Mouse (Mus musculus) CD8-positive naive resting alpha-beta T cell, adult 2 months (primary cell): ENCODE data around the gene Kif26b.

Experiments
- DNase-seq, 2 experiments: peaks; one replicate each; pipeline ENCODE4 v3.0.0; 2022; ENCODE audit warnings: low read depth in 2 of 2, low spot score in 2 of 2

Kif26b gene

DNA sequence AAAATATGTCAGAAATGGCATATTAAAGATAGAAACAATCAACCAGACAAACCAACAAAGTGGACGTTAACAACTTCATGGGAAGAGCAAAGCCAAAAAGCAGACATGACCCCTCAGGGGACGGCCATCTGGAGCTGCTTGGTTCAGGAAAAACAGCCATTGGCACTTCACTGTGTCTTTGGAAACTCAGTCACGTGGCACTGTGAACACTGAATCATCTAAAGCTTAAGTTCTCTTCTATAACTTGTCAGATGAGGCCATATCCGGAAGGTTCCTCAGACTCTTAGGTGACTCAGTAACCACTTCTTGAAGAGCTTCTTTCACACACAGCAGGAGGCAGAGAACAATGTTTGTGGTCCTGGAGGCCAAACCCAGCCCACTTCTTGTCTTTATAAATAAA, 126.6 kb downstream of the Kif26b start:
- no peak for DNase-seq

GRCm38 (mm10) chr1:178661035-178661434, 132.1 kb downstream of the Kif26b start:
- DNase-seq: no peak

DNA sequence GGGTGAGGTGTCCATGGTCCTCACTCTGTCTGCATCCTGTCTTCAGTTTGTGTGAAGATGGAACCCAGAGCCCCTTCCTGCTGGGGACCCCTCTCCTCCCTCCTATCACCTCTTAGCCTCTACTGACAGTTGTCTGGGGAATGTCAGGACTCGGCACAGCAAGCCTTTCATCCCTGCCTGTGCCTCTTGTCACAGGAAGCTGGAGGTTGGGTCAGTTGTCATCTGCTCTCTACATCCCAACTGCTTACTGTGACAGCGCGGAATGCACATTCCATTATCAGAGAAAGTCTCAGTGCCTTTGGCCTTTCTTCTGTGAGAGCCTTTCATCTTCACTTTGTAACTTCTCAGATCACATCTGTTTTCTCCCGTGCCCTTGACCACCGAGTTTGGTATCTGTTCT, 132.6 kb downstream of the Kif26b start:
- no peak for DNase-seq

GRCm38 (mm10) chr1:178663539-178663938, 134.6 kb downstream of the Kif26b start:
- DNase-seq: no peak

- DNase-seq: no peak
Measured at GRCm38 (mm10) chr1:178664271-178664969, 135.5 kb downstream of the Kif26b start.

GRCm38 (mm10) chr1:178666524-178666923, 137.6 kb downstream of the Kif26b start:
- no peak for DNase-seq

- DNase-seq: no peak
Measured at GRCm38 (mm10) chr1:178667808-178668207, 138.9 kb downstream of the Kif26b start.

- DNase-seq: no peak
Measured at GRCm38 (mm10) chr1:178668907-178669306, 140.0 kb downstream of the Kif26b start.

- DNase-seq: no peak
Measured at GRCm38 (mm10) chr1:178673051-178673450, 144.1 kb downstream of the Kif26b start.

GRCm38 (mm10) chr1:178673506-178673905, 144.6 kb downstream of the Kif26b start:
- no peak for DNase-seq

DNA sequence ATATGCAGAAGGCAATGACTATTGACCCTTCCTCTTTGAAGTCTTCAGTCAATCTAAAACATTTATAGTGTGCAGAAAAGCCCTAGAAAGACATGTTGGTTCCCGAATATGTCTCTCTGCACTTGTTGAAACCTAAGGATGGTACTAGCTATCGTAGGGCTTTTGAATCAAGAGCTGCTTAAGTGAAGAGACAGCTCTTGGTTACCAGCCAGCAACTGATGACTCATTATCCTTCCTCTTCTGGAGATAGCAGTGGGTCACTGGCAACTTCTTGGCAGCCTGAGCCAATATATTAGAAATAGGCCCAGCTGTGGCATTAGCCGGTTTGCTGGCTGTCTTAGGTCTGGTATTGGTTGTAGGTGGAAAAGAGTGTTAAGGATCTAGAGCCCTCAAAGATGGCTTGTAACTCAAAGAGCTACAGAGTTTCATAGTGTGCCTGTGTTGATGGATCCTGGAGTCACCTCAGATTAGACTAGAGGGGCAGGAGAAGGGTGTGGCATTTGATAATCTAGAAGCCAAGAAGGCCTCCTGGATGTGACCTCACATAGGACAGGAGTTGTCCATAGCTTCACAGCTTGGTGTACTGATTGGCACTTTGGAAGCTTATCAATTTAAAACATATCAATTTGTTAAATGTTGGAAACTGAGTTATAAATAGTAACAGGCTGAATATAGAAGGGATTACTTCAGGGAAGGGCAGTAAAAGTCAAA, 146.8 kb downstream of the Kif26b start:
- DNase-seq: no peak

- no peak for DNase-seq
Measured at GRCm38 (mm10) chr1:178677160-178677559, 148.2 kb downstream of the Kif26b start.

DNA sequence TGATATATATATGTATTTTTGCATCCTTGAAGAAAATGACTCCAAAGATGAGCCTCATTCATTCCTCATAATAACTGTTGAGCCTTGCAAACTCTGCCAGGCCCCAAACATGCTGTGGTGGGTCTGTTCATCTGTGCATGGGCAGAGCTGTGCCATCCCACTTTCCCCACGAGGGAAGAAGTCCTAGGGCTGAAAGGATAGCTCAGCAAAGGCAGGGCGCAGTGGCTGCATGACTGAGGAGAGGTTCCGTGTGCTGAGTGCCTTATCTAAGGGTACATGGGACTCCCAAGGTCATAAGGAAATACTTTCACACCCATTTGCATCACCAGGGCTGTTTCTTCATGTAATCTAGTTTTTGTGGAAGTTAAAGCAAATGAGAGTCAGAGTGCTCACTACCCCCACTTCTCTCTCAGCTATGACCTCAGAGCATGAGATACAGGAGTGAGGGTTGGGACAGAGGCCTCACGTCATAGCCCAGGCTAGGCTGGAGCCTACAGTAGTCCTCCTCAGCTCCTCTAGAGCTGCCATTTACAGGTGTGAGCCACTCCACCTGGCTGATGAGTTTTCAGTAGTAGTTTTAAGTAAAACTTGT, 148.8 kb downstream of the Kif26b start:
- DNase-seq: no peak

DNA sequence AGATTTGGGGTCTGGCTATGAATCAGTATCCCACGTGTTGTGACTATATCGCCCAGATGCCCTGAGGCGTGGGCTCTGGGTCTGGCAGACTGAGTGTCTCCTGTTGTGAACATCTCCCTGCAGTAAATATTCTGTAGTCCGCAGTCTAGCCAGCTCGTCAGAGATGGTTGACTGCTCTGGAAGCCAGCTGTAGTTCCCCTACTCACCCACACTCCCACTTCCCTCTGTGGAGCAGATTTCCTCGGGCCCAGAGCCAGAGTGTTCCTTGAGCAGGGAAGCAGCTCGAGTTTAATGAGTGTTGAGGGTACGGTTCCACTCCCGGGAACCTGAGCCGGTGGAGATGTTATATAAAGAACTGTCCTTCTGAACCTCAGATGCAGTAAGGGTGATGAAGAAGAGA, 154.7 kb downstream of the Kif26b start:
- DNase-seq: no peak

- DNase-seq: no peak
Measured at GRCm38 (mm10) chr1:178684991-178685680, 156.2 kb downstream of the Kif26b start.

DNA sequence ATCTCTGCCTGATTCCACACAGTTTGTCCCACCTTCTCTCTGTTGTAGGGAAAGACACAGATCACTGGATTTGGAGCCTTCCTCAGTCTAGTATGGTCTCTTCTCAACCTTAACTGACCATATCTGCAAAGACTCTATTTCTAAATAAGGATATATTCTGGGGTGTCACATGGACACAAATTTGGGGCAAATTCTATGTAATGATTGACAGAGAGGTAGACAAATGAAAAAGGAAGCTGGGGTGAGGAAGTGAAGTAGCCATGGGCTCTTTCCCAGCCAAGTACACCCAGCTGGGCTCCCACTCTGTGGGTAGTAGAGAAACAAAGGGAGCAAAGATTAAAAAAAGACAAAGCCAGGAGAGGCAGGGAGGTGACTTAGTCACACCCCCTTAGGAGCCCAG, 158.0 kb downstream of the Kif26b start:
- DNase-seq: no peak

DNA sequence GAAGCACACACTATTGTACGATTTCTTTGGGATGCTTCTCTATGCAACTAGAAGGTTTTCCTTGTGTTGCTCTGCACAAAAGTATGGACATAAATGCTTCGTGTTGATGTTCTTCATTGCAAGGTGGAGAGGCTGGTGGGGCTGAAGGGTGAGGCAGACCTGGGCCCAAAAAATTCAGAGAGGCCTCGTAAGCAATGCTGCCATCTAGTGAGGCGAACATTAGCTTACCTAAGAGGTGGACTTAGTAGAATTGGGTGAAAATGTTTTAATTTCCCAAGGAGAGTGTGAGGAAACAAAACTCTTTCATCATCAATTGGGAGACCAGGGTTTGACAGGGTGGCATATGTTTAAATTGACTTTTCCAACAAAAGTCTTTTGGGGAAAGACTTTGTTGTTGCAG, 160.6 kb downstream of the Kif26b start:
- no peak for DNase-seq

- DNase-seq: no peak
Measured at GRCm38 (mm10) chr1:178691679-178692078, 162.8 kb downstream of the Kif26b start.

DNA sequence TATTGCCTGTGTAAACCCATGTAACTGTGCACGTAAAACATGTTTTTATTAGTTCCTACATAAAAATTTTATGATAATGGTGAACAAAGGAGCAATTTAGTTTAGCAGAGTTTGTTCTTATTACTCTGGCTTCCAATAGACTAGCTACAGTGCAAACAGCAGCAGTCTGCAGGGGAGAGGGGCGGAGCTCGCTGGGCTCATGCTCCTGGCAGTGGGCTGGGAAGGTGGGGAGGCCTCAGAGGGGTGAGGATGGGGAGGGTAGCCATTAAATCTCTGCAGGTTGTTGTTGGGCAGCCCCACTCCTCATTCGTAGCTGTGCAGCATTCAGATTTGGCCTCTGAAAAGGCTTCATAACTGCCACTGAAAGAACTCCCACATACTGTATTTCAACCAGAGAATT, 171.2 kb downstream of the Kif26b start:
- DNase-seq: no peak

DNA sequence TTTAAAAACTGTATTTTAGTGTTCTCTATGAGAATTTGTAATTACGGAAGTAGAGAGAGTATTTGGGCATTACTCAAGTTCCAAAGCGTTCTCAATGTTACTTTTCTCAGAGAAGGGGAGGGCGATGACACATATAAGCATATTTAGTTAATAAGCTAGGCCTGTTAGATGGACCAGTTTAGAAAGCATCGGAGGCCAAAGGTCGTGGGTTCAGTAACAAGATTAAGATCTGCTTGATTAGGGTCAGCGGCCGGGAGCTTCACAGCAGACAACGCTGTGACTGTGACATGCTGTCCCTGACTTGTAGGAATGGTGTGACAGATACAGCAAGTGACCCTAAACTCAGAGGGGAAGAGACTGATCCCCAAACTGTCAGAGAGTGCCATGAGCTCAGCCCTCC, 174.6 kb downstream of the Kif26b start:
- DNase-seq: no peak

DNA sequence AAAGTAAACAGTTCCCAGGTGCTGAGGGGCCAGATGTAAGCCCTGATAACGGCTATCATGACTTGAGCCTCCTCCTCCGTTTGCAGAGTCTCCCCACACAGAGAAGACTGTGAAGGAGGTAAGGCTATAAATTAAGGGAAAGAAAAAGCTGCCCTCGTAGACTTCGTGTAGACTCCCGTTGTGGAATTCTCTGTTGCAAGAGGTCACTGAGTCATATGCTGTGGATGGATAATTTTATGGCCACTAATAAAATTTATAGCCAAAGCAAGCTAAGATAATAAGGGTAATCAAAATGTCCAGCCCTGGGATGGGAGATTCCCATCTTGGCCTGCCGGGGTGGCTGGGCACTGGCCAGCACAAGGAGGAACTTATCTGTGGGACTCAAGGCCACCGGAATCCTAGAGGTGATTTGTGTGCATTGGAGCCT, 179.0 kb downstream of the Kif26b start:
- DNase-seq: no peak

- no peak for DNase-seq
Measured at GRCm38 (mm10) chr1:178708356-178708755, 179.4 kb downstream of the Kif26b start.
